Mouse (Mus musculus) ES-E14 (cell line): Measurements from ENCODE around the gene Mical2. TPM values are rescaled to one million over a fixed set of nuclear protein-coding genes. Genes with fewer than 3 reads are reported as not detected.

ENCODE experiments used
- DNase-seq: peaks from one replicate; pipeline ENCODE4 v3.0.0-alpha.2; 2013; ENCODE audit warnings: low read depth, low spot score
- H3K27ac ChIP-seq: 2 replicates; pipeline ENCODE4 v1.5.1; 2012; ENCODE audit warnings: low read depth, mild to moderate bottlenecking, low read length, moderate library complexity, mixed read lengths; ENCODE audit not compliant: poor library complexity, insufficient read depth, severe bottlenecking
- H3K36me3 ChIP-seq: 2 replicates; pipeline ENCODE4 v1.6.1; 2012; ENCODE audit warnings: mild to moderate bottlenecking, low read length, moderate library complexity, mixed read lengths; ENCODE audit not compliant: control insufficient read depth, poor library complexity, insufficient read depth, severe bottlenecking
- H3K4me1 ChIP-seq, 2 experiments: fragments of 150-350 bp in 1 of 2; sonication (generic) in 1 of 2; 2 replicates each; pipeline ENCODE4 v1.6.1; 2012; ENCODE audit warnings: low read length in 2 of 2, mild to moderate bottlenecking in 1 of 2, mixed read lengths in 1 of 2; ENCODE audit not compliant: control insufficient read depth in 2 of 2, insufficient read depth in 2 of 2, poor library complexity in 1 of 2
- H3K4me3 ChIP-seq, 2 experiments: fragments of 150-350 bp in 1 of 2; sonication (generic) in 1 of 2; 2 replicates each; pipeline ENCODE4 v1.5.1; 2012; ENCODE audit warnings: low read length in 2 of 2, low read depth in 1 of 2, mild to moderate bottlenecking in 1 of 2, mixed read lengths in 1 of 2; ENCODE audit not compliant: insufficient read depth in 1 of 2, poor library complexity in 1 of 2, severe bottlenecking in 1 of 2
- H3K9ac ChIP-seq: 2 replicates; pipeline ENCODE4 v1.6.1; 2012; ENCODE audit warnings: low read depth, mild to moderate bottlenecking, low read length, mixed read lengths; ENCODE audit not compliant: poor library complexity, insufficient read depth, severe bottlenecking
- H3K9me3 ChIP-seq: fragments of 150-350 bp; sonication (generic); 2 replicates; pipeline ENCODE4 v1.6.1; 2012; ENCODE audit warnings: low read depth, mild to moderate bottlenecking, low read length; ENCODE audit not compliant: control insufficient read depth, insufficient read depth
- CHD2 ChIP-seq: IDR thresholded peaks from 2 replicates; pipeline ENCODE4 v1.6.1; 2014; ENCODE audit warnings: mild to moderate bottlenecking, low read depth, low read length, inconsistent platforms
- HCFC1 ChIP-seq: IDR thresholded peaks from 2 replicates; pipeline ENCODE4 v1.6.1; 2012; ENCODE audit warnings: low read length, inconsistent platforms, borderline replicate concordance; ENCODE audit not compliant: insufficient read depth
- MAFK ChIP-seq: IDR thresholded peaks from 2 replicates; pipeline ENCODE4 v1.6.1; 2014; ENCODE audit warnings: mild to moderate bottlenecking, low read depth, low read length, inconsistent platforms; ENCODE audit not compliant: insufficient read depth
- ZC3H11A ChIP-seq: IDR thresholded peaks from 2 replicates; pipeline ENCODE4 v1.6.1; 2012; ENCODE audit warnings: low read depth, mild to moderate bottlenecking, inconsistent platforms, low read length, borderline replicate concordance
- ZNF384 ChIP-seq: IDR thresholded peaks from 2 replicates; pipeline ENCODE4 v1.6.1; 2012; ENCODE audit warnings: low read depth, low read length, inconsistent platforms
- in situ Hi-C, 2 experiments: fragments of 600-800 bp; cut with MboI; formaldehyde crosslinking; loops; one replicate each; pipeline ENCODE4 v1.15.1; 2025; ENCODE audit warnings: low sequenced_read_pairs in 2 of 2, inconsistent platforms in 1 of 2; ENCODE audit not compliant: unreplicated experiment in 2 of 2
- total RNA-seq: library from RNA; depleted of rRNA; stranded (reverse); fragments of 300-350 nt; gene quantifications from 2 replicates; pipeline ENCODE4 v1.2.3, GENCODE M21; 2012

Mical2 gene
- total RNA-seq, 1 experiment: 9.9 TPM

DNA sequence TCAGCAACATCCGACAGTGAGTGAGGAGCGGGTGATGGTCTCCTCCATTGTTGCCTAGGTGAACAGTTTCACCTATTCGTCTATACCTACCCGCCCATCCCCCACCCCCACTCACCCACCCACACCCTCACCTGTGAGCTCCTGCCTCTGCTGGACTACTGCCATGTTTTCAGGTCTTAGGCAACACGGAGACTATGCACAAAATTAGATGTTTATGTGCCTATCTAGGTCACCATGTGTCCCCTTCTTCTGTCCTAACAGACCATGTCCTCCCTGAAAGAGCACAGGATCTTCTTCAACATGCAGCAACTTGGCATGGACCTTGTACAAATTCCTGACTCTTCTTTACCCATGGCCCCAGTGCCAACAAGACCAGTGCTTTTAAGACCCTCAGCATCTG lies 74.5 kb downstream of the Mical2 start:
- no peak overlapping the region for H3K9ac ChIP-seq
- in situ Hi-C loops: no loop called here
- H3K4me1 ChIP-seq: no peaks in the 10 kb centered on the region
- H3K36me3 ChIP-seq: no peaks in the 10 kb centered on the region
- TF ChIP-seq CHD2: no peak
- TF ChIP-seq MAFK: no peak
- TF ChIP-seq ZNF384: no peak
- no peak for TF ChIP-seq ZC3H11A
- TF ChIP-seq HCFC1: no peak
- H3K4me3 ChIP-seq: no peak overlapping the region
- H3K9me3 ChIP-seq: no peaks in the 10 kb centered on the region
- no peak overlapping the region for H3K27ac ChIP-seq
- no peak for DNase-seq

DNA sequence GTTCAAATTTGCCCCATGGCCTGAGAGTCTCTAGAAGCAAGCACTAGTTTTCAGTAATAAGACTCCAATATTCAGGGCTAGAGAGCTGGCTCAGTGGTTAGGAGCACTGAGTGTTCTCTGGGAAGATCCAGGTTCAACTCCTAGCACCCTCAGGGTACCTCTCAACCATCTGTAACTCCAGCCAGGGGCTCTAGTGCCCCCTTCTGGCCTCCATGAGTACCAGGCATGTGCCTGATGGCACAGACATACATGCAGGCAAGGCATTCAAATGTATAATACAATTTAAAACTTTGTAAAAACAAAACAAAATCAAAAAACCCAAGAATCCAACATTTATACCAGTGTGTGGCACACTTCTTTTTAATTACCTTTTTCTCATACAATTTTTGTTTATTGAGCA lies 75.4 kb downstream of the Mical2 start:
- H3K36me3 ChIP-seq: no peaks in the 10 kb centered on the region
- no peaks in the 10 kb centered on the region for H3K4me1 ChIP-seq
- H3K9ac ChIP-seq: no peak overlapping the region
- no peaks in the 10 kb centered on the region for H3K9me3 ChIP-seq
- H3K27ac ChIP-seq: no peak overlapping the region
- in situ Hi-C loops: no loop called here
- no peak overlapping the region for H3K4me3 ChIP-seq
- no peak for TF ChIP-seq ZC3H11A
- TF ChIP-seq CHD2: no peak
- TF ChIP-seq ZNF384: no peak
- no peak for TF ChIP-seq HCFC1
- no peak for TF ChIP-seq MAFK
- DNase-seq: peak; percentile 7

DNA sequence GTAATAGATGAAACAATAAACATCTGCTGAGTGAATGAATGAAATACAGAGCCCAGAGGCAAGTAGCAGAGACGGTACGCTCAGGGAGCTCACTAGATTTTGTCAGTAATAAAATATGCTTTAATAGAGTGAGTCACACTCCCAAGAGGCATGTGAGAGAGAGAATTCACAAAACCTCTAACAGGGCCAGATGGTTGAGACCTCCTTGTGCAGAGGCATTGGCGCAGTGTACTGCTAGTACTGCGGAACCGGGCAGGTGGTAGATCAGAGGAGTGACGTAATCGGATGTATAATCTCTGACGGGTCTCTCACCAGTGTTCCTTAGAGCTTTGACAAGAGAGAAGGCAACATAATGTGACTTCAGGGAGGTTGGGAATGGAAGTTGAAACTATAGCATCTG lies 78.7 kb downstream of the Mical2 start:
- H3K4me3 ChIP-seq: no peak overlapping the region
- H3K9me3 ChIP-seq: no peaks in the 10 kb centered on the region
- H3K9ac ChIP-seq: no peak overlapping the region
- in situ Hi-C loops: no loop called here
- DNase-seq: no peak
- no peaks in the 10 kb centered on the region for H3K36me3 ChIP-seq
- H3K4me1 ChIP-seq: no peaks in the 10 kb centered on the region
- TF ChIP-seq CHD2 (no peak), MAFK (no peak), HCFC1 (no peak), ZNF384 (no peak), ZC3H11A (no peak)
- H3K27ac ChIP-seq: no peak overlapping the region

DNA sequence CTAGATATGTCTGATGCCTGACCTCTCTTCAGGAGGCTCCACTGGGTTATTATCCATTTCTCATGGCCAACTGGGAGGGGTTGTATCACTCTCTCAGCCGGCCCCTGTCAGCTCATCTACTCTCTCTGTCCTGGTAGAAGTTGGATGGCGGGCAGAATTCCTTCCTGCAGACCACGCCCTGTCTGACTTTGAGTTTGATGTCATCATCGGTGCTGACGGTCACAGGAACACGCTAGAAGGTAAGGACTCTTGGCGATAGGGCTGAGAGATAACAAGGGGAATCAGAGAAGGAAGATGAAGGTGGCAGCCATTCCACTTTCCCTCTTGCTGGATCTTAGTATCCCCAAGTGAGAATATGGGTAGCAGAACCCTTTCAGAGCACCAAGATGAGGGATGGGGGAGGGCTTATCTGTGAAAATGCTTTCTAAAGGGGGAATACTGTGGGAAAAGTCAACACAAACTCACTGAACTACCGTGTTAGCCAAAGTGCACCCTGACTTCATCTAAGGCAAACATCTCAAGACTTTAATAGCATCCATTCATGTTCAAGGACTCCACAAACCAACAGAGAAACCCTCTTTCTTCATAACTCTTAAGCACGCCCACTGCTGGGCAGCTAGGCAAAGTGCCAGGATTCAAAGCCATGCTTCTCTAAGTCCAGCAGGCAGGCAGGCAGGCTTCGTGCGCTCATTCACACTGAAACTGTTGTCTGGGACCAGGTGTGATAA lies 83.8 kb downstream of the Mical2 start:
- no peaks in the 10 kb centered on the region for H3K4me1 ChIP-seq
- TF ChIP-seq ZC3H11A: no peak
- no peak for TF ChIP-seq MAFK
- no peak for TF ChIP-seq ZNF384
- TF ChIP-seq CHD2: no peak
- no peak for TF ChIP-seq HCFC1
- no peak overlapping the region for H3K27ac ChIP-seq
- in situ Hi-C loops: no loop called here
- no peak for DNase-seq
- H3K9ac ChIP-seq: no peak overlapping the region
- H3K36me3 ChIP-seq: no peaks in the 10 kb centered on the region
- H3K9me3 ChIP-seq: no peaks in the 10 kb centered on the region
- no peak overlapping the region for H3K4me3 ChIP-seq

DNA sequence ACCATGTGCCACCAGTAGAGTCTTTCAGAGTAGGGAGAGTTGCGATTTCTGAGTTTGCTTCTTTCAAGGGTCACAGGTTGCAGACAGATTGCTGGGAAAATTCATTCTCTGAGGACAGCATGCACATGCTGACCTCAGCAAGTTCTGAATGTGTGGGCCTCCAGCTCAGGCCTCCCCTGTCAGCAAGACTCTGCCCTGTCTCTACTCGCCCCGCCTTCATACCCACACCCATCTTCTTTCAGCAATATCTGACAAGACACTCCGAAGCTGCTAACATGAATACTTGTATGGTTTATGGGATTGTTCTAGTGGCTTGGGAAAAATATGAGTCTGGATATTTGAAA lies 84.3 kb downstream of the Mical2 start:
- TF ChIP-seq CHD2: no peak
- TF ChIP-seq ZNF384: no peak
- peak; percentile 54; the same call in 1 of the 2 replicates for TF ChIP-seq MAFK
- no peak for TF ChIP-seq ZC3H11A
- in situ Hi-C loops: no loop called here
- DNase-seq: no peak
- no peaks in the 10 kb centered on the region for H3K36me3 ChIP-seq
- H3K9me3 ChIP-seq: no peaks in the 10 kb centered on the region
- H3K4me1 ChIP-seq: no peaks in the 10 kb centered on the region
- no peak overlapping the region for H3K9ac ChIP-seq
- H3K27ac ChIP-seq: no peak overlapping the region
- no peak overlapping the region for H3K4me3 ChIP-seq
